ENCODE assay signal across 8 mouse cellular contexts in the genomic region with DNA sequence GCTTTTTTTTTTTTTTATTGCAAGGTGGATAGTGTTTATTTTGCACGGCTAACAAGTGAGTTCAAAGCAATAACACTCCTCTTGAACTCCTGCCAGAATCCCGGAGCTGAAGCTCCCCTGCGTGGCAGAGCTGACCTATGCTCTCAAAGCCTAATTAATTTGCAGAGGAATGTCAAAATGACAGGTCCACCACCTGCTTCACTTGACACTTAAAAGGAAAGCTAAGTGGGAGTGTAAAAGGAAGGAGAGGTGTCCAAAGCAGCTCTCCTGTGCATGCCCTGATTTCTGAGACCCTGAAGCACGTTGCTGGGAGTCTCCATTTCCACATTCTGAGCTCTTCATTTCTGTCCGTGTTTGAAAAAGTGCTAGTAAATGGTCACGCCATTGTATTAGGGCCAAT.
DNase-seq lines count a peak whose midpoint lies in the region; ATAC-seq and TF ChIP-seq lines count a peak whose summit lies in the region.

No protein-coding gene starts in this region.

- no peaks in the 10 kb centered on the region for H3K27me3 ChIP-seq in cerebellum, adult 2 months (ENCODE audit: control insufficient read depth, insufficient read depth, low read length)
- H3K27me3 ChIP-seq in hindbrain, postnatal 0 days (ENCODE audit: insufficient read depth, low read length): no peaks in the 10 kb centered on the region
- no peaks in the 10 kb centered on the region for H3K27me3 ChIP-seq in liver, embryonic 14.5 days (ENCODE audit: control insufficient read depth, insufficient read depth, low read length)
- H3K27me3 ChIP-seq in stomach, embryonic 14.5 days (ENCODE audit: control insufficient read depth, insufficient read depth, low read length): no peaks in the 10 kb centered on the region

- no peaks in the 10 kb centered on the region for H3K9me3 ChIP-seq in hindbrain, postnatal 0 days (ENCODE audit: low read length)
- no peaks in the 10 kb centered on the region for H3K9me3 ChIP-seq in liver, embryonic 14.5 days (ENCODE audit: control insufficient read depth, low read length)
- H3K9me3 ChIP-seq in stomach, embryonic 14.5 days (ENCODE audit: control insufficient read depth, low read depth, low read length): 0 out of 2 replicates have a peak, but pooled peaks cover 5% of the 10 kb centered on the region

- H3K4me3 ChIP-seq in cerebellum, adult 2 months (replicated peaks; ENCODE audit: insufficient read depth, low read depth, low read length): peak overlapping the region; percentile 7
- peak overlapping the region; percentile 27 for H3K4me3 ChIP-seq in hindbrain, postnatal 0 days (ENCODE audit: low read length)
- H3K4me3 ChIP-seq in liver, embryonic 14.5 days (ENCODE audit: insufficient read depth in 1 of 2, low read depth in 2 of 2, low read length in 2 of 2): no peak overlapping the region
- peak overlapping the region; percentile 6; the same call in 1 of the 2 replicates for H3K4me3 ChIP-seq in stomach, embryonic 14.5 days (ENCODE audit: low read depth, low read length)

- TF ChIP-seq EP300 in liver, embryonic 14.5 days (IDR thresholded peaks at IDR 0.05; ENCODE audit: low read depth): no peak

- ATAC-seq in hindbrain, postnatal 0 days: no peak
- no peak for ATAC-seq in liver, embryonic 14.5 days (ENCODE audit: insufficient read depth)
- peak; percentile 33; the same call in 1 of the 2 replicates for ATAC-seq in stomach, embryonic 14.5 days (ENCODE audit: insufficient number of reproducible peaks, insufficient read depth, low FRiP score, low read depth)

- DNase-seq in cerebellum, adult 2 months: peak; percentile 22 to 39
- no peak for DNase-seq in cerebellum, adult 11-12 months
- peak; percentile 22 to 35 for DNase-seq in cerebellum, postnatal 10 days
- peak; percentile 52 for DNase-seq in hindbrain, postnatal 0 days (ENCODE audit: low spot score)
- no peak for DNase-seq in liver, embryonic 14.5 days (ENCODE audit: low read depth in 3 of 3, low spot score in 3 of 3)
- no peak for DNase-seq in spleen, postnatal 10 days (ENCODE audit: low spot score in 2 of 2)
- DNase-seq in left cerebral cortex, adult 11 months (ENCODE audit: low spot score): no peak

- no peaks in the 10 kb centered on the region for H3K36me3 ChIP-seq in hindbrain, postnatal 0 days (ENCODE audit: insufficient read depth, low read length)
- no peaks in the 10 kb centered on the region for H3K36me3 ChIP-seq in liver, embryonic 14.5 days (replicated peaks; ENCODE audit: control insufficient read depth, insufficient read depth, low read depth)
- no peaks in the 10 kb centered on the region for H3K36me3 ChIP-seq in stomach, embryonic 14.5 days (ENCODE audit: control insufficient read depth, insufficient read depth, low read length)

- H3K4me2 ChIP-seq in hindbrain, postnatal 0 days (ENCODE audit: low read depth, low read length): peak overlapping the region; percentile 59
- H3K4me2 ChIP-seq in liver, embryonic 14.5 days (ENCODE audit: low read depth): peak overlapping the region; percentile 42
- H3K4me2 ChIP-seq in stomach, embryonic 14.5 days (replicated peaks; ENCODE audit: low read depth, low read length): peak overlapping the region; percentile 44

- H3K9ac ChIP-seq in hindbrain, postnatal 0 days (replicated peaks; ENCODE audit: low read length): 0 out of 2 replicates have a peak overlapping the region, but pooled peaks have one; percentile 24
- no peak overlapping the region for H3K9ac ChIP-seq in liver, embryonic 14.5 days (replicated peaks)
- H3K9ac ChIP-seq in stomach, embryonic 14.5 days (replicated peaks; ENCODE audit: low read depth, low read length): no peak overlapping the region

- H3K4me1 ChIP-seq in cerebellum, adult 2 months (ENCODE audit: control insufficient read depth, insufficient read depth, low read length): no peaks in the 10 kb centered on the region
- no peaks in the 10 kb centered on the region for H3K4me1 ChIP-seq in hindbrain, postnatal 0 days (ENCODE audit: insufficient read depth, low read length)
- H3K4me1 ChIP-seq in liver, embryonic 14.5 days (replicated peaks; ENCODE audit: control insufficient read depth in 2 of 2, insufficient read depth in 2 of 2, low read length in 1 of 2): no peaks in the 10 kb centered on the region
- H3K4me1 ChIP-seq in stomach, embryonic 14.5 days (ENCODE audit: control insufficient read depth, insufficient read depth, low read length): peaks cover 7% of the 10 kb centered on the region; the same call in 1 of the 2 replicates

- TF ChIP-seq CTCF in cerebellum, adult 2 months (IDR thresholded peaks at IDR 0.05; ENCODE audit: borderline replicate concordance, insufficient read depth, low read depth, low read length): no peak
- TF ChIP-seq CTCF in hindbrain, postnatal 0 days (IDR thresholded peaks at IDR 0.05; ENCODE audit: low read depth): no peak
- no peak for TF ChIP-seq CTCF in liver, embryonic 14.5 days (IDR thresholded peaks at IDR 0.05; ENCODE audit: low read depth)

- H3K27ac ChIP-seq in cerebellum, adult 2 months (ENCODE audit: insufficient read depth, low read length): no peak overlapping the region
- H3K27ac ChIP-seq in hindbrain, postnatal 0 days: no peak overlapping the region
- H3K27ac ChIP-seq in liver, embryonic 14.5 days: no peak overlapping the region
- no peak overlapping the region for H3K27ac ChIP-seq in stomach, embryonic 14.5 days (ENCODE audit: low read length)

- TF ChIP-seq POLR2A in cerebellum, adult 2 months (IDR thresholded peaks at IDR 0.05; ENCODE audit: borderline replicate concordance, insufficient read depth, low read length): no peak

- WGBS in cerebellum, adult 2 months: 13% methylated on average over 6 of the region's 6 CpGs
- WGBS in hindbrain, postnatal 0 days: 10% methylated on average over 6 of the region's 6 CpGs
- WGBS in liver, embryonic 14.5 days (ENCODE audit: insufficient replicate concordance): 7% methylated on average over 6 of the region's 6 CpGs
- WGBS in stomach, embryonic 14.5 days: 20% methylated on average over 6 of the region's 6 CpGs

Comparison
In these comparisons a context has a peak if more than half of its experiments do, and no peak if none do; other contexts are left out.
1. DNase-seq: peak in cerebellum, adult 2 months (2 of 2), cerebellum, postnatal 10 days (2 of 2) and hindbrain, postnatal 0 days (single experiment); none in cerebellum, adult 11-12 months (single experiment), liver, embryonic 14.5 days (0 of 3), spleen, postnatal 10 days (0 of 2) and left cerebral cortex, adult 11 months (single experiment).
2. H3K4me3 ChIP-seq: peak in cerebellum, adult 2 months (single experiment), hindbrain, postnatal 0 days (single experiment) and stomach, embryonic 14.5 days (single experiment); none in liver, embryonic 14.5 days (0 of 2).
3. Peak in every context shown above with its lines, with median percentiles within 50 percentile points of each other: H3K4me2 ChIP-seq.